Mouse (Mus musculus): ENCODE data around the gene Kat2b. TPM values are rescaled to one million over a fixed set of nuclear protein-coding genes. Genes with fewer than 3 reads are reported as not detected.
"Not testable (repeated sequence)": the region's sequence is repeated elsewhere in the genome, so short reads cannot be mapped to it uniquely, and the experiment has no call there.

Kat2b gene
- total and polyA plus RNA-seq, 2 experiments from 2014 or later = 12.1 to 65.1 TPM

DNA sequence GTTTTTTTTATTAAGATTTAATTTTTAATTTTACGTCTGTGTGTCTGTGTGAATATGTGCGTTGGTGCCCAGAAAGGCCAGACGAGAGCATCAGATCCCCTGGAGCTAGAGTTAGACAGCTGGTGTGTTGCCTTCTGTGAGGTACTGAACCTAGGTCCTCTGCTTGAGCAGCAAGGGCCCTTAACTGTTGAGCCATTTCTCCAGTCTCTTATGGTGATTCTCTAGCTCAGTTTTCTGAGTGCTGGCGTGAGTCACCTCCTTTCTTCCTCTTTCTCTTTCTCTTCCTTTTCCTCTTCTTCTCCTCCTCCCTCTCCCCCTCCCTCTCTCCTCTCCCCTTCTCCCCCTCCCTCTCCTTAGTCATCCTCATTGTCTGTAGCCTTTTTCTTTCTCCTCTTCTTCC is 27.9 kb downstream of the Kat2b start:
- ATAC-seq (ENCODE audit: insufficient read depth, low read depth) (no peak), DNase-seq (ENCODE audit: low spot score) (no peak)
- H3K27me3 ChIP-seq (ENCODE audit: control insufficient read depth, insufficient read depth, low read length) = no peaks in the 10 kb centered on the region
- peaks cover 40% of the 10 kb centered on the region for H3K4me1 ChIP-seq (ENCODE audit: control insufficient read depth, insufficient read depth)
- WGBS = 69% methylated on average over 4 of the region's 4 CpGs
- H3K4me3 ChIP-seq (ENCODE audit: low read depth, low read length) = no peak overlapping the region
- no peaks in the 10 kb centered on the region for H3K9me3 ChIP-seq (replicated peaks; ENCODE audit: control insufficient read depth, low read length)
- 0 out of 2 replicates have a peak overlapping the region, but pooled peaks have one; percentile 15 for H3K4me2 ChIP-seq (ENCODE audit: low read depth, low read length)
- no peak overlapping the region for H3K9ac ChIP-seq (replicated peaks; ENCODE audit: low read depth, low read length)
- peak overlapping the region; percentile 57 for H3K27ac ChIP-seq (ENCODE audit: low read depth)
- no peak for TF ChIP-seq EP300 (IDR thresholded peaks at IDR 0.05; ENCODE audit: low read depth)
- TF ChIP-seq CTCF (IDR thresholded peaks at IDR 0.05; ENCODE audit: low read depth) = no peak
- no peaks in the 10 kb centered on the region for H3K36me3 ChIP-seq (replicated peaks; ENCODE audit: control insufficient read depth, insufficient read depth, low read length)

DNA sequence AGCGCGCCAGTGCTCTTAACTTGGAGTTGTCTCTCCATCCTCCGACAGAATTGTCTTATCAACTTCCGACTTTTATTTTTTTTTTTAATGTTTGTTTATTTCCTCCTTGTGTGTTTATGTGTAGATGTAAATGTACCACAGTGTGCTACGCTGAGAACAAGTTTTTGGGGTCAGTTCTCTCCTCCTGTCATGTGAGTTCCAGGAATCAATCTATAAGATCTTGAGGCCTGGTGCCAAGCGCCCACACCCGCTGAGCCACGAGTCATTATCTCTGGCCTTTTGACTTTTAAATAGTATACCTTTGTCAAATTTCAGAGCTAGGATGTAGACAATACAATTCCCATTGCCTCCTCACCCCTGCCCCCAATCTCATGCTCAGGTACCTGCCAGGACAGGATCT is 28.9 kb downstream of the Kat2b start:
- H3K4me3 ChIP-seq (ENCODE audit: low read depth, low read length) = no peak overlapping the region
- peaks cover 40% of the 10 kb centered on the region for H3K4me1 ChIP-seq (ENCODE audit: control insufficient read depth, insufficient read depth)
- H3K4me2 ChIP-seq (ENCODE audit: low read depth, low read length) = no peak overlapping the region
- H3K27ac ChIP-seq (ENCODE audit: low read depth) = peak overlapping the region; percentile 80
- H3K36me3 ChIP-seq (replicated peaks; ENCODE audit: control insufficient read depth, insufficient read depth, low read length) = no peaks in the 10 kb centered on the region
- no peak for TF ChIP-seq CTCF (IDR thresholded peaks at IDR 0.05; ENCODE audit: low read depth)
- no peak for TF ChIP-seq EP300 (IDR thresholded peaks at IDR 0.05; ENCODE audit: low read depth)
- ATAC-seq (ENCODE audit: insufficient read depth, low read depth) (no peak), DNase-seq (ENCODE audit: low spot score) (no peak)
- WGBS = 69% methylated on average over 8 of the region's 8 CpGs
- no peaks in the 10 kb centered on the region for H3K9me3 ChIP-seq (replicated peaks; ENCODE audit: control insufficient read depth, low read length)
- no peaks in the 10 kb centered on the region for H3K27me3 ChIP-seq (ENCODE audit: control insufficient read depth, insufficient read depth, low read length)
- no peak overlapping the region for H3K9ac ChIP-seq (replicated peaks; ENCODE audit: low read depth, low read length)

DNA sequence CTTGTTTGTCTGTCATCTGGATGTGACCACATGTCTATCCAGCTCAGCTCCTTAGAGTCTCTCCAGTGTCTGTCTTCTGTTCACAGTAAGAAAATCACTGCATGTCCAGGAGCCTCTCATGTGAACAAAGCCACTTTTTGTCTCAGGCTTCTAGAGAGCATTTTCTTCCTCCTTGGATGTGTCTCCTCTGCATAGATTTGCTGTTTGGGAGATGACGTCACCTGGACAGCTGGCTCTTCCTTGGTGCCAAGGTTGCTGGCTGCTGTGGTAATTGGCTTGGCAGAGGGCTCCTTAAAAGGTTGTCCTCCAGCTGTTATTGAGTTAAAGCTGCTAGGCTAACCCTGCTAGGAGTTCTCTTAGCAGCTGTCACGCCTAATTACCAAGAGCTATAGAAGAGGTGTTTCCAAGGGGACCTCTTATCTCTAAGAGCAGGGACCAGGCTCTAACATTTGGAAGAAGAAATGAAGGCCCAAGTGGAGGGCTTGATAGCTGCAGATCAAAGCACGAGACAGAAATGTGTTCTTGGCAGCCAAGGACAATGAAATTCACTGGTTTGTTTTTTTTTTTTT is 29.7 kb downstream of the Kat2b start:
- Histone ChIP-seq H3K4me2 (ENCODE audit: low read depth, low read length) (no peak overlapping the region), H3K4me3 (ENCODE audit: low read depth, low read length) (no peak overlapping the region), H3K27me3 (ENCODE audit: control insufficient read depth, insufficient read depth, low read length) (no peaks in the 10 kb centered on the region), H3K9ac (replicated peaks; ENCODE audit: low read depth, low read length) (no peak overlapping the region), H3K9me3 (replicated peaks; ENCODE audit: control insufficient read depth, low read length) (no peaks in the 10 kb centered on the region), H3K27ac (ENCODE audit: low read depth) (peak overlapping the region; percentile 80), H3K36me3 (replicated peaks; ENCODE audit: control insufficient read depth, insufficient read depth, low read length) (no peaks in the 10 kb centered on the region), H3K4me1 (ENCODE audit: control insufficient read depth, insufficient read depth) (peaks cover 40% of the 10 kb centered on the region)
- 16% methylated on average over 3 of the region's 3 CpGs for WGBS
- peak; percentile 72 for ATAC-seq (ENCODE audit: insufficient read depth, low read depth)
- DNase-seq (ENCODE audit: low spot score) = peak; percentile 65
- TF ChIP-seq CTCF (IDR thresholded peaks at IDR 0.05; ENCODE audit: low read depth) (no peak), EP300 (IDR thresholded peaks at IDR 0.05; ENCODE audit: low read depth) (no peak)

DNA sequence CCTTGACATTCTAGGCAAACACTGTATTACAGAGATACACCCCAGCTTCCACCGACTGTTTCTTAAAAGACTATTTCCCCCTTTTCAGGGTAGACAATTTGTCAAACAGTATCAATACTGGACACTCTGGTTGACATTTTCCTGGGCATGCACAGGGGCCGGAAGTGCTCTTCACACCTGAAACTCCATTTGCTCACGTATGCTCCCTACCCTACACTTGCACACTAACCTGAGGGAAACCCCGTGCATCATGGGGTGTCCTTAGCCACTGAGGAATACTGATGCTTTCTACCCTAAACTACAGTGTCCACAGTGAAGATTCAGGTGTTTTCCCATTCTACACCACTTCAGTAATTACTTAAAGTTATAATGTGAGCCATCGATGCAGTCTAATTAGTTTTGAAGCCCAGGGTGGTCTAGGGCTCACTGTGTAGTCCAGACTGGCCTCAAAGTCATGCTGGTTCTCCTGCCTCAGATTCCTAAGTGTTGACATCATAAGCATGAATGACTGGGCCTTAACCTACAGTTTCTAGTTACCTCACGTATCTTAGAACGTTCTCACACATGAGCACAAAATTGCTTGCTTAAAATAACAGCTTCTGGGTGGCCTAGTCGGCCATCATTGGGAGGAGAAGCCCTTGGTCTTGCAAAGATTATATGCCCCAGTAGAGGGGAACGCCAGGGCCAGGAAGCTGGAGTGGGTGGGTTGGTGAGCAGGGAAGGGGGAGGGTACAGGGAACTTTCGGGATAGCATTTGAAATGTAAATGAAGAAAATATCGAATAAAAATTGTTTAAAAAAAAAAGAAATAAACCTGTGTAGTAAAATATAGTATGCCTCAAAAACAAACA is 30.5 kb downstream of the Kat2b start:
- H3K9me3 ChIP-seq (replicated peaks; ENCODE audit: control insufficient read depth, low read length) = no peaks in the 10 kb centered on the region
- no peak overlapping the region for H3K9ac ChIP-seq (replicated peaks; ENCODE audit: low read depth, low read length)
- WGBS = 61% methylated on average over 11 of the region's 11 CpGs
- H3K27me3 ChIP-seq (ENCODE audit: control insufficient read depth, insufficient read depth, low read length) = no peaks in the 10 kb centered on the region
- H3K36me3 ChIP-seq (replicated peaks; ENCODE audit: control insufficient read depth, insufficient read depth, low read length) = no peaks in the 10 kb centered on the region
- ATAC-seq (ENCODE audit: insufficient read depth, low read depth) (no peak), DNase-seq (ENCODE audit: low spot score) (no peak)
- H3K4me1 ChIP-seq (ENCODE audit: control insufficient read depth, insufficient read depth) = peaks cover 40% of the 10 kb centered on the region
- peak overlapping the region; percentile 80 for H3K27ac ChIP-seq (ENCODE audit: low read depth)
- no peak for TF ChIP-seq CTCF (IDR thresholded peaks at IDR 0.05; ENCODE audit: low read depth)
- no peak for TF ChIP-seq EP300 (IDR thresholded peaks at IDR 0.05; ENCODE audit: low read depth)
- no peak overlapping the region for H3K4me3 ChIP-seq (ENCODE audit: low read depth, low read length)
- H3K4me2 ChIP-seq (ENCODE audit: low read depth, low read length) = no peak overlapping the region

DNA sequence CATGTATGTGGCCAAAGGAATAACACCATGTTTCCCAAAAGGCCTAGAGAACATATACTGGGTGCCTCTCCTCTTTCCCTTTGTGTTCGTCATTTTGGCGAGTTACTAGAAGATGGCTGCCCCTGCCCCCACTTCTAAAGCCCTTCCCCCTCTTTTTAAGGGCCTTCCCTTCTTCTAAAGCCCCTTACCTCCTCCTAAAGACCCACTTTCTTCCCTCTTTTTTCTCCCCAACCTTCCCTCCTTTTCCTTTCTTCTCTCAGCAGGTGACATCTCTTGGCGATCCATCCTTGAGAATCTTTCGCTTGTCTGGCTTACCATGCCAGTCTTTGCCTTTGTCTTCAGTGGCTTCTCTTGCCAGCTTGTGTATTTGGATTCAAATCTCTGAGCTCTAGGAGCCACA is 31.9 kb downstream of the Kat2b start:
- Histone ChIP-seq H3K4me3 (ENCODE audit: low read depth, low read length) (no peak overlapping the region), H3K9me3 (replicated peaks; ENCODE audit: control insufficient read depth, low read length) (no peaks in the 10 kb centered on the region), H3K4me1 (ENCODE audit: control insufficient read depth, insufficient read depth) (peaks cover 36% of the 10 kb centered on the region), H3K36me3 (replicated peaks; ENCODE audit: control insufficient read depth, insufficient read depth, low read length) (no peaks in the 10 kb centered on the region), H3K27me3 (ENCODE audit: control insufficient read depth, insufficient read depth, low read length) (no peaks in the 10 kb centered on the region), H3K9ac (replicated peaks; ENCODE audit: low read depth, low read length) (no peak overlapping the region), H3K27ac (ENCODE audit: low read depth) (no peak overlapping the region), H3K4me2 (ENCODE audit: low read depth, low read length) (no peak overlapping the region)
- DNase-seq (ENCODE audit: low spot score) = no peak
- ATAC-seq (ENCODE audit: insufficient read depth, low read depth) = no peak
- WGBS = 98% methylated on average over 4 of the region's 4 CpGs
- TF ChIP-seq CTCF (IDR thresholded peaks at IDR 0.05; ENCODE audit: low read depth) (no peak), EP300 (IDR thresholded peaks at IDR 0.05; ENCODE audit: low read depth) (no peak)

DNA sequence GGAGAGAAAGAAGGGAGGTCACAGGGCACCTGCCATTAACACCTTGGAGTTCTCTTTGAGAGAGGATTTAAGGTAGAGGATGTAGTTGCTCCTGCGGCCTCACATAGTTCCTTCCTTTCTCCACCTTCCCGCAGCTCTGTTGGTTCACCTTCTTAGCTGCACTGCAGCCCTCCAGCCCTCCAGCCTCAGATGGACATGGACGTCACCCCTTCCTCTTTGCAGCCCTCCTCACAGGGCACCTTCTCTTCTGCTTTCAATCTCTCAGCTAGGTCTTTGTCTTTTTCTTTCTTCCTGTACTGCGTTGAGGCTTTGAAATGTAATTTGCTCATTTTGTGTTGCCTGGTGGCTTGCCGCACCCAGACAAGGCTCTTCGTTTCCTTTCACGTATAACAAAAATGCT is 36.6 kb downstream of the Kat2b start:
- H3K27ac ChIP-seq (ENCODE audit: low read depth); ATAC-seq (ENCODE audit: insufficient read depth, low read depth); H3K9ac ChIP-seq (replicated peaks; ENCODE audit: low read depth, low read length); H3K4me1 ChIP-seq (ENCODE audit: control insufficient read depth, insufficient read depth); H3K27me3 ChIP-seq (ENCODE audit: control insufficient read depth, insufficient read depth, low read length); H3K9me3 ChIP-seq (replicated peaks; ENCODE audit: control insufficient read depth, low read length); DNase-seq (ENCODE audit: low spot score); H3K36me3 ChIP-seq (replicated peaks; ENCODE audit: control insufficient read depth, insufficient read depth, low read length); H3K4me2 ChIP-seq (ENCODE audit: low read depth, low read length); H3K4me3 ChIP-seq (ENCODE audit: low read depth, low read length): not testable (repeated sequence)
- WGBS = no CpG with 5 or more reads among the region's 7 CpGs

DNA sequence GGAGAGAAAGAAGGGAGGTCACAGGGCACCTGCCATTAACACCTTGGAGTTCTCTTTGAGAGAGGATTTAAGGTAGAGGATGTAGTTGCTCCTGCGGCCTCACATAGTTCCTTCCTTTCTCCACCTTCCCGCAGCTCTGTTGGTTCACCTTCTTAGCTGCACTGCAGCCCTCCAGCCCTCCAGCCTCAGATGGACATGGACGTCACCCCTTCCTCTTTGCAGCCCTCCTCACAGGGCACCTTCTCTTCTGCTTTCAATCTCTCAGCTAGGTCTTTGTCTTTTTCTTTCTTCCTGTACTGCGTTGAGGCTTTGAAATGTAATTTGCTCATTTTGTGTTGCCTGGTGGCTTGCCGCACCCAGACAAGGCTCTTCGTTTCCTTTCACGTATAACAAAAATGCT is 39.4 kb downstream of the Kat2b start:
- not testable (repeated sequence) for H3K27me3 ChIP-seq (ENCODE audit: control insufficient read depth, insufficient read depth, low read length); H3K4me2 ChIP-seq (ENCODE audit: low read depth, low read length); H3K9ac ChIP-seq (replicated peaks; ENCODE audit: low read depth, low read length); H3K9me3 ChIP-seq (replicated peaks; ENCODE audit: control insufficient read depth, low read length); H3K4me3 ChIP-seq (ENCODE audit: low read depth, low read length); DNase-seq (ENCODE audit: low spot score); H3K36me3 ChIP-seq (replicated peaks; ENCODE audit: control insufficient read depth, insufficient read depth, low read length); H3K27ac ChIP-seq (ENCODE audit: low read depth); ATAC-seq (ENCODE audit: insufficient read depth, low read depth); H3K4me1 ChIP-seq (ENCODE audit: control insufficient read depth, insufficient read depth)
- no CpG with 5 or more reads among the region's 7 CpGs for WGBS

DNA sequence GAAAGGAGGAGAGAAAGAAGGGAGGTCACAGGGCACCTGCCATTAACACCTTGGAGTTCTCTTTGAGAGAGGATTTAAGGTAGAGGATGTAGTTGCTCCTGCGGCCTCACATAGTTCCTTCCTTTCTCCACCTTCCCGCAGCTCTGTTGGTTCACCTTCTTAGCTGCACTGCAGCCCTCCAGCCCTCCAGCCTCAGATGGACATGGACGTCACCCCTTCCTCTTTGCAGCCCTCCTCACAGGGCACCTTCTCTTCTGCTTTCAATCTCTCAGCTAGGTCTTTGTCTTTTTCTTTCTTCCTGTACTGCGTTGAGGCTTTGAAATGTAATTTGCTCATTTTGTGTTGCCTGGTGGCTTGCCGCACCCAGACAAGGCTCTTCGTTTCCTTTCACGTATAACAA is 42.3 kb downstream of the Kat2b start:
- not testable (repeated sequence) for H3K9ac ChIP-seq (replicated peaks; ENCODE audit: low read depth, low read length); H3K9me3 ChIP-seq (replicated peaks; ENCODE audit: control insufficient read depth, low read length); DNase-seq (ENCODE audit: low spot score); ATAC-seq (ENCODE audit: insufficient read depth, low read depth); H3K4me2 ChIP-seq (ENCODE audit: low read depth, low read length); H3K4me3 ChIP-seq (ENCODE audit: low read depth, low read length); H3K4me1 ChIP-seq (ENCODE audit: control insufficient read depth, insufficient read depth); H3K27ac ChIP-seq (ENCODE audit: low read depth); H3K27me3 ChIP-seq (ENCODE audit: control insufficient read depth, insufficient read depth, low read length)
- WGBS = no CpG with 5 or more reads among the region's 7 CpGs
- H3K36me3 ChIP-seq (replicated peaks; ENCODE audit: control insufficient read depth, insufficient read depth, low read length) = peaks cover 33% of the 10 kb centered on the region
